Mouse (Mus musculus) kidney, postnatal 0 days (tissue): ENCODE results near the gene Asic3. TPM values are rescaled to one million over a fixed set of nuclear protein-coding genes. Genes with fewer than 3 reads are reported as not detected.

ENCODE experiments used
- ATAC-seq: fragments of 200-750 bp; cut with Nextera tagmentation; replicated peaks from 2 replicates; pipeline ENCODE4 v1.8.0; 2017; ENCODE audit warnings: low read depth, moderate number of reproducible peaks, moderate TSS enrichment, moderate library complexity; ENCODE audit not compliant: low FRiP score
- DNase-seq: peaks from one replicate; pipeline ENCODE4 v3.0.0-alpha.2; 2016; ENCODE audit warnings: low spot score
- H3K27ac ChIP-seq: fragments of 300-500 bp; sonication (generic); 2 replicates; pipeline ENCODE4 v1.5.1; 2014; ENCODE audit warnings: mild to moderate bottlenecking
- H3K27me3 ChIP-seq: fragments of 300-500 bp; sonication (generic); 2 replicates; pipeline ENCODE4 v1.6.1; 2014; ENCODE audit warnings: low read length, mixed read lengths; ENCODE audit not compliant: insufficient read depth
- H3K36me3 ChIP-seq: fragments of 300-500 bp; sonication (generic); 2 replicates; pipeline ENCODE4 v1.6.1; 2014; ENCODE audit warnings: low read length, mixed read lengths; ENCODE audit not compliant: insufficient read depth
- H3K4me1 ChIP-seq: fragments of 300-500 bp; sonication (generic); replicated peaks from 2 replicates; pipeline ENCODE4 v1.6.1; 2014; ENCODE audit warnings: antibody characterized with exemption, low read length, mixed read lengths; ENCODE audit not compliant: insufficient read depth
- H3K4me2 ChIP-seq: fragments of 300-500 bp; sonication (generic); 2 replicates; pipeline ENCODE4 v1.6.1; 2014; ENCODE audit warnings: mild to moderate bottlenecking, low read length, moderate library complexity, mixed read lengths
- H3K4me3 ChIP-seq: fragments of 300-500 bp; sonication (generic); replicated peaks from 2 replicates; pipeline ENCODE4 v1.5.1; 2014; ENCODE audit warnings: low read depth, low read length
- H3K9ac ChIP-seq: fragments of 300-500 bp; sonication (generic); 2 replicates; pipeline ENCODE4 v1.6.1; 2014; ENCODE audit warnings: low read depth, low read length
- H3K9me3 ChIP-seq: fragments of 300-500 bp; sonication (generic); replicated peaks from 2 replicates; pipeline ENCODE4 v1.6.1; 2016; ENCODE audit warnings: low read length, inconsistent platforms, mixed read lengths
- CTCF ChIP-seq: IDR thresholded peaks from 2 replicates; pipeline ENCODE4 v1.5.1; 2016; ENCODE audit warnings: antibody characterized with exemption, low read depth, mild to moderate bottlenecking, moderate library complexity
- WGBS: fragments of 180-500 bp; shearing (Covaris S2); extraction: QIAGEN DNeasy Blood & Tissue Kit; methylation state at CpG from one replicate; pipeline ENCODE4 v1.1.7; 2014; 5-methylcytosine and 5-hydroxymethylcytosine counted together
- polyA plus RNA-seq: library from polyadenylated mRNA; unstranded; fragments of >200 nt; fragmentation: Nextera tagmentation; extraction: Ambion mirVana; gene quantifications from 2 replicates; pipeline ENCODE4 v1.2.1, GENCODE M21; 2015

Gene Asic3
- polyA plus RNA-seq, 1 experiment from 2014 or later: 0.46 TPM

GRCm38 (mm10) chr5:24447624-24448298, 34.6 kb downstream of the Asic3 start, which contains the start of gene Tmub1:
Tmub1 (minus strand) TSS chr5:24447854.
- Histone ChIP-seq H3K4me3 (peak within 1 kb of the TSS; percentile 38), H3K27ac (no peak within 1 kb of the TSS), H3K9me3 (no peaks in the 10 kb centered on the region), H3K4me2 (peak within 1 kb of the TSS; percentile 64), H3K27me3 (no peaks in the 10 kb centered on the region), H3K4me1 (peaks cover 18% of the 10 kb centered on the region; the same call in 1 of the 2 replicates), H3K36me3 (peaks cover 6% of the 10 kb centered on the region; the same call in 1 of the 2 replicates), H3K9ac (peak within 1 kb of the TSS; percentile 38)
- ATAC-seq (peak; percentile 69), DNase-seq (peak; percentile 79)
- no peak for TF ChIP-seq CTCF
- WGBS: 2% methylated on average over 34 of the region's 34 CpGs

DNA sequence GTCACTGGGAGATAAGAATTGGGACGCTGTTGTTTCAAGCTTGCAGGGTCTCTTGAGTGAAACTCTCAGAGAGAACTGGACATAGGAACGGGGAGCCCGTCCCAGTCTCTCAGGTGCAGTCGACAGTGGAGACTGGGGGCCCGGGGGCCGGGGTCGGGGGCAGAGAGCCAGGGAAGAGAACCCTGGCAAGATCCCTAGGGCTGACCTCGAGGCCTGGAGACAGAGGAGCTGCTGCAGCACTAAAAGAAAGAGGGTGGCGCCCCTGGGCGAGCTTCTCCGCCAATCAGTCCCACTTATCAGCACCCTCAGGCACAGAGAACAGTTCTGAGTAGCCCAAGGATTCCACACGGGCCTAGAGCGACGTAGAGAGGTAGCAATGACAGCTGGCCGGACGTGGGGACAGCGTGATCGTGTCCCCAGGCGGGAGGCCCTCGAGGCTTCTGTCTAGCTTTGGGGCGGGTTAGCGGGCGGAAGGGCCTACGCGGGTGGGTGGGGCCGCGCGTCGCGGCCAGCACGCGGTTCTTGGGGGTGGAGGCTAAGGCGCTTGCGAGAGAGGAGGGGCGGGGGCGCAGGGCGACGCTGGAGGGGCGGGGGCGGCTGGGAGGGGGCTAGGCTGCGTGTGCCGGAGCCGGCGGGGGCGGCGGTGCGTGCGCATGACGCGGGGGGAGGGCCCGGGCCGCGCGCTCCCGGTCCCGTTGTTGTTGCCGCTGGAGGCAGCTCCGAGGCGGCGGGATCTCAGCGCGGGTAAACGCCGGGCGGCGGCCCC, 38.3 kb downstream of the Asic3 start:
- H3K36me3 ChIP-seq: no peaks in the 10 kb centered on the region
- 5% methylated on average over 42 of the region's 66 CpGs for WGBS
- ATAC-seq (peak; percentile 67), DNase-seq (peak; percentile 95)
- peak overlapping the region; percentile 97 for H3K4me2 ChIP-seq
- no peaks in the 10 kb centered on the region for H3K9me3 ChIP-seq
- peak overlapping the region; percentile 74 for H3K4me3 ChIP-seq
- no peaks in the 10 kb centered on the region for H3K27me3 ChIP-seq
- H3K27ac ChIP-seq: peak overlapping the region; percentile 86
- H3K4me1 ChIP-seq: peaks cover 24% of the 10 kb centered on the region
- TF ChIP-seq CTCF: no peak
- H3K9ac ChIP-seq: peak overlapping the region; percentile 77

DNA sequence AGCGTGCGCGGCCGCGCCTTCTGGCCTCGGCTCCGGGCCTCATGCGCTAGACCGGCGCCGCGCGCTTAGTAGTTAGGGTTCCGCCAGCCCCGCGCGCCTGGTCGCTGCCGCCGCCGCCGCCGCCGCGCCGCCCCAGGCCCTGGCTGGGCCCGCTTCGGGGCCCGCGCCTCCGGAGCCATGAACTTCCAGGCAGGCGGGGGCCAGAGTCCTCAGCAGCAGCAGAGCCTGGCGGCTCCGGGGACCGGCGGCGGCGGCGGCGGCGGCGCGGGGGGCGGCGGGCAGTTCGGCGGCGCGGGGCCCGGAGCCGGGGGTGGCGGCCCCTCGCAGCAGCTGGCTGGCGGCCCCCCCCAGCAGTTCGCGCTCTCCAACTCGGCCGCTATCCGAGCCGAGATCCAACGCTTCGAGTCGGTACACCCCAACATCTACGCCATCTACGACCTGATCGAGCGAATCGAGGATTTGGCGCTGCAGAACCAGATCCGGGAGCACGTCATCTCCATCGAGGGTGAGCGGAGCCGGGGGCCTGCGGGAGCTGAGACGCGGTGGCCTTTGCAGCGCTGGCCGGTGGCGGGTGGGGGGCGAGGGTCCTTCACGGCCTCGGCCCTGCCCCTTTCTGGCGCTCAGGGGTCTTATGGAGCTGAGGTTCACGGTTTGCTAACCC, 39.0 kb downstream of the Asic3 start, which contains the start of gene Agap3:
Agap3 (plus strand) TSS at position 148 of the 661 bp plus-strand sequence.
- Histone ChIP-seq H3K4me3 (peak within 1 kb of the TSS; percentile 74), H3K9ac (peak within 1 kb of the TSS; percentile 77), H3K9me3 (no peaks in the 10 kb centered on the region), H3K4me2 (peak within 1 kb of the TSS; percentile 97), H3K36me3 (no peaks in the 10 kb centered on the region), H3K27ac (peak within 1 kb of the TSS; percentile 86), H3K27me3 (no peaks in the 10 kb centered on the region), H3K4me1 (peaks cover 24% of the 10 kb centered on the region)
- ATAC-seq: peak; percentile 54; the same call in 1 of the 2 replicates
- DNase-seq: no peak
- TF ChIP-seq CTCF: no peak
- under 1% methylated on average over 60 of the region's 85 CpGs for WGBS

DNA sequence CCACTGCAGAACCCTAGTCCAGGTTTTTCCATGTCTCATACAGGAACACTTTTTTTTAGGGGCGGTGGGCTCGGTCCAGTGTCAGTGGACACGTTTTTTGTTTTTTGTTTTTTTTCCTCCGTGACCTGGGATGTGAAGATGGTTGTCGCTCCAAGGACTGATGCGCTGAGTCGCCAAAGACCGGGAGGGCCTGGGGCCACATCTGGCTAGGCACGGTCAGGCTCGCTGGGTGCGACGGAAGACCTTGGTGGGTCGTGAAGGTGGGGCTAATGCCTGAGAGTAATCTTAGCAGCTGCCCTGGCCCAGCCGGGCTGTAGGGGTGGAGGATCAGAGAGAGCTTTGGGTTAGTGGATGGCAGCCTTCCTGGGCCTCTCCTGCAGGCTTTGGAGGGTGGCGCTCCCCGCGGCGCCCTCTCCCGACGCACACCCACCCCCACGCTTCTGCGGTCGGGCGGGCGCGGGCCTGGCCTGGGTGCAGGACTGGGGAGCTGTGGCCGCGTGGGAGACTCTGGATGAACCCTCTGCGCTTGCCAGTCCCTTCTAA, 39.6 kb downstream of the Asic3 start:
- Histone ChIP-seq H3K36me3 (no peaks in the 10 kb centered on the region), H3K27me3 (no peaks in the 10 kb centered on the region), H3K9me3 (no peaks in the 10 kb centered on the region), H3K4me2 (peak overlapping the region; percentile 97), H3K4me1 (peaks cover 24% of the 10 kb centered on the region), H3K27ac (peak overlapping the region; percentile 86), H3K9ac (peak overlapping the region; percentile 77), H3K4me3 (peak overlapping the region; percentile 74)
- 1% methylated on average over 29 of the region's 29 CpGs for WGBS
- ATAC-seq (no peak; the same call in 1 of the 2 replicates), DNase-seq (peak; percentile 37)
- TF ChIP-seq CTCF: no peak

GRCm38 (mm10) chr5:24453283-24453984, 40.2 kb downstream of the Asic3 start:
- Histone ChIP-seq H3K9me3 (no peaks in the 10 kb centered on the region), H3K27me3 (no peaks in the 10 kb centered on the region), H3K4me1 (peaks cover 21% of the 10 kb centered on the region), H3K9ac (peak overlapping the region; percentile 77), H3K27ac (no peak overlapping the region), H3K4me2 (peak overlapping the region; percentile 97), H3K36me3 (0 out of 2 replicates have a peak, but pooled peaks cover 3% of the 10 kb centered on the region), H3K4me3 (peak overlapping the region; percentile 74)
- no peak; the same call in 1 of the 2 replicates for TF ChIP-seq CTCF
- 17% methylated on average over 5 of the region's 5 CpGs for WGBS
- no peak for ATAC-seq
- DNase-seq: no peak
